Mouse (Mus musculus): ENCODE data around the gene Rec114. TPM values are rescaled to one million over a fixed set of nuclear protein-coding genes. Genes with fewer than 3 reads are reported as not detected.

The Rec114 gene
- polyA plus RNA-seq (2021; fragmentation: Nextera tagmentation): 0.32 and 0.48 TPM in 2 replicates
- long read RNA-seq, experiment 1, partial matches to known transcripts: 0 of 1 reads
- long read RNA-seq, experiment 1, other reads (novel, unspliced or antisense): 1 of 1 reads
- long read RNA-seq, experiment 2, partial matches to known transcripts: 1 of 3 reads
- long read RNA-seq, experiment 2, other reads (novel, unspliced or antisense): 1 of 3 reads

GRCm38 (mm10) chr9:58743702-58744248, at the start of gene Rec114:
TSS of gene Rec114 (minus strand) at chr9:58743964.

Other genes starting within 250 kb of the Rec114 start
- gene Cd276, start 188.5 kb downstream of the Rec114 start, polyA plus RNA-seq (2021; fragmentation: Nextera tagmentation): 4.8 and 6.6 TPM in 2 replicates
- 421 and 661 TPM in 2 replicates for gene Nptn, start 161.7 kb downstream of the Rec114 start, polyA plus RNA-seq (2021; fragmentation: Nextera tagmentation)
- 0.43 and 0.78 TPM in 2 replicates for gene Hcn4, start 79.4 kb upstream of the Rec114 start, polyA plus RNA-seq (2021; fragmentation: Nextera tagmentation)